In genomic region chr4:141871333-141871725, GRCm38 (mm10) we compare ENCODE assay signal across 12 mouse cellular contexts. TPM values are rescaled to one million over a fixed set of nuclear protein-coding genes. Genes with fewer than 3 reads are reported as not detected.
DNase-seq lines count a peak whose midpoint lies in the region; ATAC-seq and TF ChIP-seq lines count a peak whose summit lies in the region.
"Had no signal": no experiment of that assay in that cellular context is flagged by ENCODE, and none has a peak within 500 bp of the region (broad histone marks: within the 10 kb centered on the region; RNA-seq: fewer than 3 reads in every experiment).

No protein-coding gene starts in this region.

- H3K9me3 ChIP-seq in neural tube, embryonic 12.5 days: no peaks in the 10 kb centered on the region
- no peaks in the 10 kb centered on the region for H3K9me3 ChIP-seq in liver, embryonic 13.5 days (replicated peaks)
- H3K9me3 ChIP-seq in stomach, embryonic 16.5 days (replicated peaks; ENCODE audit: control insufficient read depth, low read length): no peaks in the 10 kb centered on the region

- TF ChIP-seq CTCF in heart, adult 2 months (IDR thresholded peaks at IDR 0.05): no peak

- H3K27me3 ChIP-seq in heart, adult 2 months (ENCODE audit: control insufficient read depth, insufficient read depth, low read length): no peaks in the 10 kb centered on the region
- H3K27me3 ChIP-seq in neural tube, embryonic 12.5 days (replicated peaks): no peaks in the 10 kb centered on the region
- no peaks in the 10 kb centered on the region for H3K27me3 ChIP-seq in liver, embryonic 13.5 days
- H3K27me3 ChIP-seq in stomach, embryonic 16.5 days (ENCODE audit: control insufficient read depth, insufficient read depth, low read length): no peaks in the 10 kb centered on the region

- no peak overlapping the region; the same call in 1 of the 2 replicates for H3K4me3 ChIP-seq in heart, adult 2 months
- no peak overlapping the region for H3K4me3 ChIP-seq in neural tube, embryonic 12.5 days
- H3K4me3 ChIP-seq in liver, embryonic 13.5 days (replicated peaks): peak overlapping the region; percentile 91
- peak overlapping the region; percentile 75; the same call in 1 of the 2 replicates for H3K4me3 ChIP-seq in stomach, embryonic 16.5 days (replicated peaks; ENCODE audit: low read length)

- peaks cover 12% of the 10 kb centered on the region for H3K4me1 ChIP-seq in heart, adult 2 months (ENCODE audit: control insufficient read depth, insufficient read depth, low read length)
- peaks cover 57% of the 10 kb centered on the region for H3K4me1 ChIP-seq in neural tube, embryonic 12.5 days
- peaks cover 81% of the 10 kb centered on the region for H3K4me1 ChIP-seq in liver, embryonic 13.5 days (replicated peaks)
- H3K4me1 ChIP-seq in stomach, embryonic 16.5 days (ENCODE audit: control insufficient read depth, insufficient read depth, low read length): peaks cover 79% of the 10 kb centered on the region

- peak overlapping the region; percentile 72 for H3K27ac ChIP-seq in heart, adult 2 months
- no peak overlapping the region for H3K27ac ChIP-seq in neural tube, embryonic 12.5 days
- H3K27ac ChIP-seq in liver, embryonic 13.5 days: peak overlapping the region; percentile 75
- H3K27ac ChIP-seq in stomach, embryonic 16.5 days (ENCODE audit: low read length): peak overlapping the region; percentile 61

- no peak for TF ChIP-seq POLR2A in heart, adult 2 months (IDR thresholded peaks at IDR 0.05; ENCODE audit: insufficient read depth, low read depth, low read length)

- H3K9ac ChIP-seq in heart, adult 2 months (ENCODE audit: low read depth, low read length): no peak overlapping the region
- 0 out of 2 replicates have a peak overlapping the region, but pooled peaks have one; percentile 4 for H3K9ac ChIP-seq in neural tube, embryonic 12.5 days
- H3K9ac ChIP-seq in liver, embryonic 13.5 days: peak overlapping the region; percentile 94; the same call in 1 of the 2 replicates
- peak overlapping the region; percentile 92; the same call in 1 of the 2 replicates for H3K9ac ChIP-seq in stomach, embryonic 16.5 days (ENCODE audit: low read length)

- H3K79me2 ChIP-seq in heart, adult 2 months (replicated peaks; ENCODE audit: control insufficient read depth, insufficient read depth, low read length): no peaks in the 10 kb centered on the region; the same call in 1 of the 2 replicates

- ATAC-seq in neural tube, embryonic 12.5 days (ENCODE audit: low FRiP score, low read depth): no peak
- no peak for ATAC-seq in liver, embryonic 13.5 days (ENCODE audit: low read depth)
- no peak for ATAC-seq in stomach, embryonic 16.5 days (ENCODE audit: insufficient read depth, low FRiP score)
- ATAC-seq: activated CD4-positive, CD25-positive, alpha-beta regulatory T cell, adult 4 months had no signal

- no peak for DNase-seq in heart, adult 2 months
- no peak for DNase-seq in heart, postnatal 36 days
- no peak for DNase-seq in neural tube, embryonic 10.5 days (ENCODE audit: extremely low spot score, low spot score)
- no peak for DNase-seq in liver, embryonic 13.5 days
- DNase-seq in urinary bladder, adult 2 months (ENCODE audit: low spot score): no peak
- no peak for DNase-seq in urinary bladder, postnatal 10 days (ENCODE audit: low spot score)
- DNase-seq: gastrocnemius, postnatal 14 days had no signal

- intact Hi-C loops in heart, adult 2 months (cut with DNase I): loop anchor here (5.0 kb wide), 1 partner anchor 86 kb away; no protein-coding TSS in a partner anchor
- intact Hi-C loops in heart, postnatal 36 days (cut with DNase I): loop anchor here (5.0 to 10.0 kb wide), 2 partner anchors 41 to 223 kb away; no protein-coding TSS in a partner anchor

- H3K4me2 ChIP-seq in neural tube, embryonic 12.5 days (replicated peaks): no peak overlapping the region
- H3K4me2 ChIP-seq in liver, embryonic 13.5 days: peak overlapping the region; percentile 97
- peak overlapping the region; percentile 99; the same call in 1 of the 2 replicates for H3K4me2 ChIP-seq in stomach, embryonic 16.5 days (ENCODE audit: low read depth, low read length)

- 86% methylated on average over 3 of the region's 3 CpGs for WGBS in heart, adult 2 months
- WGBS in neural tube, embryonic 12.5 days: 94% methylated on average over 3 of the region's 3 CpGs
- 79% methylated on average over 3 of the region's 3 CpGs for WGBS in liver, embryonic 13.5 days (ENCODE audit: insufficient replicate concordance)
- 80% methylated on average over 3 of the region's 3 CpGs for WGBS in stomach, embryonic 16.5 days

- no peak for TF ChIP-seq EP300 in heart, adult 2 months (IDR thresholded peaks at IDR 0.05; ENCODE audit: insufficient read depth, low read depth, low read length)

- H3K36me3 ChIP-seq in heart, adult 2 months (ENCODE audit: control insufficient read depth, insufficient read depth, low read length): no peaks in the 10 kb centered on the region
- H3K36me3 ChIP-seq in neural tube, embryonic 12.5 days: no peaks in the 10 kb centered on the region
- peaks cover 53% of the 10 kb centered on the region for H3K36me3 ChIP-seq in liver, embryonic 13.5 days
- H3K36me3 ChIP-seq in stomach, embryonic 16.5 days (ENCODE audit: control insufficient read depth, insufficient read depth, low read length): no peaks in the 10 kb centered on the region

RNA-seq across cellular contexts. Expression of gene Efhd2, which starts 3.4 kb away (rescaled TPM):
- 10 to 100 TPM; 19.4 to 21.2 TPM for total RNA-seq in heart, adult 2 months (2021)
- 28.4 and 33.0 TPM in 2 replicates for polyA plus RNA-seq in heart, adult 2 months (2012; rRNA removed)
- total RNA-seq in heart, postnatal 36 days (2021): 10 to 100 TPM; 20.4 to 21.3 TPM
- polyA plus RNA-seq in neural tube, embryonic 12.5 days (2016; fragmentation: Nextera tagmentation; extraction: Ambion mirVana): 75.9 and 79.1 TPM in 2 replicates
- 51.5 and 52.9 TPM in 2 replicates for polyA plus RNA-seq in liver, embryonic 13.5 days (2015; fragmentation: Nextera tagmentation; extraction: Ambion mirVana)
- 108 and 110 TPM in 2 replicates for polyA plus RNA-seq in stomach, embryonic 16.5 days (2015; fragmentation: Nextera tagmentation; extraction: Ambion mirVana)
- polyA plus RNA-seq in urinary bladder, adult 2 months (2012; rRNA removed): 79.2 and 95.6 TPM in 2 replicates

RNA-seq across cellular contexts. Expression of gene Ctrc, which starts 25.2 kb away (rescaled TPM):
- not detected for total RNA-seq in heart, adult 2 months (2021)
- not detected in 2 replicates for polyA plus RNA-seq in heart, adult 2 months (2012; rRNA removed)
- total RNA-seq in heart, postnatal 36 days (2021): not detected
- polyA plus RNA-seq in neural tube, embryonic 12.5 days (2016; fragmentation: Nextera tagmentation; extraction: Ambion mirVana): not detected in 2 replicates
- polyA plus RNA-seq in liver, embryonic 13.5 days (2015; fragmentation: Nextera tagmentation; extraction: Ambion mirVana): not detected in 2 replicates
- 0.18 and 0.67 TPM in 2 replicates for polyA plus RNA-seq in stomach, embryonic 16.5 days (2015; fragmentation: Nextera tagmentation; extraction: Ambion mirVana)
- polyA plus RNA-seq in urinary bladder, adult 2 months (2012; rRNA removed): not detected in 2 replicates
- total RNA-seq: common myeloid progenitor, adult 5-6 weeks; gastrocnemius, postnatal 14 days; megakaryocyte-erythroid progenitor cell, adult 5-6 weeks had no signal
- polyA plus RNA-seq: activated CD4-positive, CD25-positive, alpha-beta regulatory T cell, adult 4 months had no signal

RNA-seq across cellular contexts. Expression of gene Cela2a, which starts 45.4 kb away (rescaled TPM):
- total RNA-seq in heart, adult 2 months (2021): not detected
- 0.26 and 0.62 TPM in 2 replicates for polyA plus RNA-seq in heart, adult 2 months (2012; rRNA removed)
- total RNA-seq in heart, postnatal 36 days (2021): not detected
- polyA plus RNA-seq in neural tube, embryonic 12.5 days (2016; fragmentation: Nextera tagmentation; extraction: Ambion mirVana): not detected in 2 replicates
- polyA plus RNA-seq in liver, embryonic 13.5 days (2015; fragmentation: Nextera tagmentation; extraction: Ambion mirVana): 0.18 and 0.36 TPM in 2 replicates
- polyA plus RNA-seq in stomach, embryonic 16.5 days (2015; fragmentation: Nextera tagmentation; extraction: Ambion mirVana): 754 and 1,267 TPM in 2 replicates
- 0.29 and 1.3 TPM in 2 replicates for polyA plus RNA-seq in urinary bladder, adult 2 months (2012; rRNA removed)
- total RNA-seq: common myeloid progenitor, adult 5-6 weeks; gastrocnemius, postnatal 14 days; megakaryocyte-erythroid progenitor cell, adult 5-6 weeks had no signal

Comparison
In these comparisons a context has a peak if more than half of its experiments do, and no peak if none do; other contexts are left out.
1. H3K4me3 ChIP-seq: peak in liver, embryonic 13.5 days (single experiment) and stomach, embryonic 16.5 days (single experiment); none in heart, adult 2 months (single experiment) and neural tube, embryonic 12.5 days (single experiment).
2. RNA of gene Cela2a, which starts 45.4 kb away (polyA plus RNA-seq): 754 to 1,267 TPM in stomach, embryonic 16.5 days; 0.26 to 0.62 TPM in heart, adult 2 months, 0.29 to 1.3 TPM in urinary bladder, adult 2 months, 0.18 to 0.36 TPM in liver, embryonic 13.5 days and not detected in neural tube, embryonic 12.5 days; every median in the first group is over 100 times any median in the second.